Mouse (Mus musculus): ENCODE results near the gene Myh14.

Myh14 gene

DNA sequence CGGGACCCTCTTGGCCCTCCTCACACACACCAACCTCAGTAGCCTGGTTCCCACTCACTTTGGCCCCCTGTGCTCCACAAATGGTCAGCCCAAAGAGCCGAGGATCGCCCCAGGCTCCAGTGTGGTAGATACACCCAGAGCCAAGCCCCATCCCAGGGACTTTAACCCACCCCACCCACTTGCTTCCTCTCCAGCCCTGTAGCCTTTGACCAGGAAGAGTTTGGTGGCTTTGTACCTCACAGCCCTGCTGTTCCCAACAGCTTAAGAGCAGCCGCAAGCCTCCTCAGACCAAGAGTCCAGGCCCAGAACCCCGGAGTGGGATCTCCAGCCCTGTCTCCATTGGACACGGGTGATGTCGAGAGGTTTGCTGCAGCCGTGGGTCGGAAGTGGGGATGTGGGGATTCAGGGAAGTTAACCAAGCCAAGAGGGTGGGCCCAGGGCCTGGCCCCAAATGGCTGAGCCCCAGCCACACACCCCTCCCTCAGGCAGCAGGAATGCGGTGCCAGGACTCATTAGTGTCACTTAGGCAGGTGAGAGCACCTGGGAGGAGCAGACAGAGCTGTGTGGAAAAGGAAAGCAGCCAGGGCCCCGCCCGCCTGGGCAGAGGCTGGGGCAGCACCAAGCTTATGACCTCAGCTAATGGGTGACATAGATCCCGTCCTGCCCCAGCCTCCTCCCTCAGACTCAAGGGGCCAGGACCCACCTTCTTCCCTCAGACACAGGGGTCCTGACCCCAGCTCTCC, 2.5 kb downstream of the Myh14 start:
- no peak for DNase-seq

DNA sequence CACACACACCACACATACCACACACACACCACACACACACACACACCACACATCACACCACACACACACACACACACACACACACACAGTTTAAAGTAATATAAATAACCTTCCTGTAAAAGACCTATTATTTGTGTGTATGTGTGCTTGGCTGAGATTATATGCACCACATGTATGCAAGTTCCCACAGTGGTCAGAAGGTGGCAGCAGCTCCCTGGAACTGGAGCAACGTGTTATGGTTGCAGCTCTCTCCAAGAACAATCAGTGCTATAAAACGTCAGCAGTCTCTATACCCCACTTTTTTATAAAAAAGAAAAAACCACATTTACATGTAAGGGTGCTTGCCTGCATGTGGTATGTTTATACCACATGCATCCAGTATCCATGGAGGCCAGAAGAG, 4.2 kb downstream of the Myh14 start:
- no peak for DNase-seq

DNA sequence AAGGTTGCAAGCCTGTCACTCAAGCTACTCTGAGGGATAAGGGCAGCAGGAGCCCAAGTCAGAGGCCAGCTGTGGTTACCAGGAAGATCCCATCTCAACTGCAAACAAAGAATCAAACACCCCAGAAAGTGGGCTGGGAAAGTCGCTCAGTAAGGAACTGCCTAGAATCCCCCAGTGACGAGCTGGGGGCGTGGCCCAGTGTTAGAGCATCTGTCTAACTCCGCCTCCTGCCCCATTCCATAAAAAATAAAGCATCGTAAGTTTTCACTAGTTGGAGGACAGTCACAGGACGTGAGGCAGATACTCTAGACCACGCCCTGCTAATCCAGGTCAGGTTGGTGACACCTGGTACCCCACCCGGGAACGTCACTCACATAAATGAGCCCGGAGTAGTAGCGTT, 5.9 kb downstream of the Myh14 start:
- no peak for DNase-seq

DNA sequence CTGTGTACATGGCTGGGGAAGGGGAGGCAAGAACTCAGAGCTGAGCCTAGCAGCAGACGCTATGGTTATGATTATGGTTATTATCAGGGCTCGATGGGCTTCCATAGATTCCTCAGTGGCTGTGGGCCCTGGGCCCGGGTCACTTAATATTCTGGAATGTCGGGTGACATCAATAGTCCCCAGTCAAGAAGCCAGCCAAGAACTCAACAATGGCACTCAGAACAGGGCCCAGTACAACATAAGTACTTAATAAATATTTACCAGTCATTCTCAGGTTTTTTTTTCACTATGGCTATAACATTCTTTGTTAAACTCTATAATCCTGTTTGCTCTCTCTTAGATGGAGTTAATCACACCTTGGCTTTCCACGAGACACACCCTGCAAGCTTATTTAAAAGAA, 7.1 kb downstream of the Myh14 start:
- no peak for DNase-seq

DNA sequence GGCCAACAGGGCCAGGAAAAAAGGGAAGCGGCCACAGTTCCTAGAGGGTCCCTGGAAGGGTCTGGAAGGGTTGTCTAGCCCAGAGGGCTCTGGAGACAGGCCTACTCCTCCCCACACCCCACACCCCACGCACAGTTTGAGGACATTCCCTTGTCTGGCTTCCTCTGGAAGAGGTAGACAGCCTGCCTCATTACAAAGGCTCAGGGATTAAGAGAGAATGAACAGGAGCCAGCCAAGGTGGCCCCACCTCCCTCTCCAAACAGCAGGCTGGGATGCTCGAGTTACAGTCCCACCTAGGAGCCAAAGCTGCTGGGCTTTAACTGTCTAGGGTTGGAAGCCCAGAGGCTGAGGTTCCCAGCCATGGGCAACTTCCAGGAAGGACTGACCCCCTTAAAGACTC, 8.1 kb downstream of the Myh14 start:
- no peak for DNase-seq

DNA sequence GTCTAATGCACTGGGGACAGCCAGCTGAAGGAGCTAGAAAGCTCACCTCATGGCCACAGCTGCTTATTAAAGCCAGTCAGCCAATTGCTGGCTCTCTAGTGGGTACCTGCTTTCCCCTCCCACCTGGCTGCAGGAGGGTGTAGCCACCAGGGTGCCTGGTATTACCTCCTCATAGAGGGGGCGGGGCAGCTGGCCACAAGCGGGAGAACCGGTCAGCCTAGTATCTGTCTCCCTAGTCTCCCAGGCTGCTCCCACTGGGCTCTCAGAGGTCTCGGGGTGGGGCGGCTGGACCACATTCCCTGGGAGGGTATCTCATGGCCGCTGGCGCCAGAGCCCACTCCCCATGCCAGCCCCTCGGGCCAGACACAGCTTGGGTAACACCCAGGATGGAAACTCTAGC, 8.5 kb downstream of the Myh14 start:
- no peak for DNase-seq

DNA sequence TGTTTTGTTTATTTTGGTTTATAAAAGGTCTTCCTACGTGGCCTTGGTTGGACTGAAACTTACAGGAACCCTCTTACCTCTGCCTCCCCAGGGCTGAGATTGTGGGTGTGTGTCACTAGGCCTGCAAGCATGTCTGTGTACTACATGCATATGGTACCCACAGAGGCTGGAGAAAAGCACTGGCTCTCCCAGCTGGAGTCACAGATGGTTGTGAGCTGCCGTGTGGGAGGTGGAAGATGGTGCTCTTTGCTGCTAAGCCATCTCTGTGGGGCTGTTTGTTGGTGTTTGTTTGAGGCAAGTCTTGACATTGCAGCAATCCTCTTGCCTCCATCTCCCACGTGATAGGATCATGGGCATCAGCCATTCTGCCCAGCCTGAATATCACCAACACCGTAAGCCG, 9.4 kb downstream of the Myh14 start:
- no peak for DNase-seq

DNA sequence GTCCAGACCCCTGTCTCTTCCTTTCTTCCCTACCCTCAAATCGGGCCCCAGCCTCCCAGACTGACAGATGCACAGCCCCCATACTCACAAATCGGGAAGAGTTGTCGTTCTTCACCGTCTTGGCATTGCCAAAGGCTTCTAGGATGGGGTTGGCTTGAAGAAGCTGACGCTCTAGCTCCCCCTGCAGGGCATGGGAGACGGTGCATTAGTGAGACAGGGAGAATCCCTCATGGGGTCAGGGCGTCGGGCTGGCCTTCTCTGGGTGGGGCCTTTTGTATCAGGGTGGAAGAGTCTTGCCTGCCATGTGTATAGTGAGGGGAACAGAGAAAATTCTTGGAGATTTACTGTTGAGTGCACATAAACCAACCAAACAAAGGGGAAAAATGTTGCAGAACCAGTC, 15.1 kb downstream of the Myh14 start:
- peak; percentile 63 for DNase-seq

DNA sequence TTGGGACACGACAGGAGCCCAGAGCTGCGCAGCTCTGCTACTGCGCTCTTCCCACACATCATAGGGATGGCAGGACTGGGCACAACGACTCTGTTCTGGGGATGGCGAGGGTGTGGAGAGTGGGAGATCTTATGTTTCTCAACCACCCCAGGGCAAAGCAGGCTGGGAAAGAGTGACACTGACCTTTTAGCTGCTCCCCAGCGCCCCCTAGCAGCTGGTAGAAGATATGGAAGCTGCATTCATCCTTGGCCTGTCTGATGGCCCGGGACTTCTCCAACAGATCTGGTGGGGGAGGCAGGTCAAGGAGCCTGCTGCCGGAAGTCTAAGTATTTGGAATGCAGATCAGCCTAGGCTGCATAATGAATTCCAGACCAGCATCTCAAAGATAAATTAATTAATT, 16.9 kb downstream of the Myh14 start:
- DNase-seq, result no peak

DNA sequence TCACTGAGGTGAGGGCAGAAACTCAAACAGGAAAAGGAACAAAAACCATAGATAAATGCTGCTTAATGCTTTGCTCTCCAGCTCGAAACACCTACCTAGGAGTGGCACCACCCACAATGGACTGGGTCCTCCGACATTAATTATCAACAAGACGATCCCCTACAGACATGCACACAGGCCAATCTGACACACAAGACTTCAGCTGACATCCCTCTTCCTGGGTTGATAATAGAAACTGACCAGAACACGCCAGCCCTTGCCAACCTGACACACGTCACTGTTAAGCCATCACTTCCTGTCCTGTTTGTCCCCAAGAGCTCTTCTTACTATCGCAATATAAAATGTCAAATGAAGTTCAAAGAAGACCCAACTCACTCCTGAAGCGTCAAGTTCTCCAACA, 19.2 kb downstream of the Myh14 start:
- no peak for DNase-seq

DNA sequence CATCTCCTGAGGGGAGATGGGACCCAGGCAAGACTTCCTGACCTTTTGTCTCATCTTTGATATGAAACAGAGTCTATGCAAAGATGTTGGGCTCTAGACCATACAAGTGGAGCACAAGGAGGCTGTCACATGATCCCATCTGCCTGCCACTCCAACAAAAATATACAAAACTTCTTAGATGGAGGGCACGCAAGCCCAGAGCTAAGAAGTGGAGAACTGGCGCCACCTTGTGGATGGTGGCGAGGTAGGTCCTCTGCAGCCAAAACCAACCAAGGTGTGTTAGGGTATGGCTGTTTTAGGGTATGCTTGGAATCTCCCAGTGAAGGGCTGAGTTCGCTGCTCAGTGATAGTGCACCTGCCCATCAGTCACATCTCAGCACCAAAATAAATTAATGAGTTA, 20.7 kb downstream of the Myh14 start:
- peak; percentile 70 for DNase-seq

DNA sequence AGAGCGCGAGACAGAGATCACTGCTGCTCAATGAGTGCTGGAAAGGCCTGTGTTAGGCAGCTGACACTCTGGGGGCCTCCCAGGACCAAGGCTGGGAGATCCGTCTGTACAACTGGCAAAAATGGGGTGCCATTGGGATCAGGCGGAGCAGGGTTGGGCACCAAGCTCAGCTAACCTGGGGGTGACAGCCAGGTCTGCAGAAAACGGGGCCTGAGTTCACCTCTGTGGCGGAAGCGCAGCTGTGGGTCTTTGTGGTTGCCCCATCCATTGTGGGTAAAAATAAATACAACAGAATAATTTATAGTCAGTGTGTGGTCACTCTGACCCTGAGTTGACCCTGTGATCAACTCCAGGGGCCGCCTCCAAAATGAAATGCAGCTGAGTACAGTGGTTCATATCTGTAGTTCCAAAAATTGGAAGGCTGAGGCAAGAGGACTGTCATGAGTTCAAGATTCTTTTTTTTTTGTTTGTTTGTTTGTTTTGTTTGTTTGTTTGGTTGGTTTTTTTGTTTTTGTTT, 21.5 kb downstream of the Myh14 start:
- DNase-seq, result no peak

DNA sequence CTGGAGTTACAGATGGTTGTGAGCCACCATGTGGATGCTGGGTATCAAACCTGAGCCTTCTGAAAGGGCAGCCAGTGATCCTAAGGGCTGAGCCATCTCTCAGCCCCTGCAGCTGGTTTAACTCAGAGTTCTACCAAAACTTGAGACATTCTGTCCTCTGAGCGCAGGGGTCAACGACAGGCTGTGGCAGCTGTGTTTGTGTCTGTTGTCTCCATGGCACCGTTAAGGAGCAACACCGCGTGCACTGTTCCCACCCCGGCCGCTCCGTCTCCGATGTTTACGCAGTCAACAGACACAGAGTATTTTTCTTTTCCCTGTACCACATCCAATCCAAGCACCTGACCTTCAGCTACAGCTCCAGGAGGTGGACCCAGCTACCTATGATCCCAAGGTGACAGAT, 22.9 kb downstream of the Myh14 start:
- no peak for DNase-seq

DNA sequence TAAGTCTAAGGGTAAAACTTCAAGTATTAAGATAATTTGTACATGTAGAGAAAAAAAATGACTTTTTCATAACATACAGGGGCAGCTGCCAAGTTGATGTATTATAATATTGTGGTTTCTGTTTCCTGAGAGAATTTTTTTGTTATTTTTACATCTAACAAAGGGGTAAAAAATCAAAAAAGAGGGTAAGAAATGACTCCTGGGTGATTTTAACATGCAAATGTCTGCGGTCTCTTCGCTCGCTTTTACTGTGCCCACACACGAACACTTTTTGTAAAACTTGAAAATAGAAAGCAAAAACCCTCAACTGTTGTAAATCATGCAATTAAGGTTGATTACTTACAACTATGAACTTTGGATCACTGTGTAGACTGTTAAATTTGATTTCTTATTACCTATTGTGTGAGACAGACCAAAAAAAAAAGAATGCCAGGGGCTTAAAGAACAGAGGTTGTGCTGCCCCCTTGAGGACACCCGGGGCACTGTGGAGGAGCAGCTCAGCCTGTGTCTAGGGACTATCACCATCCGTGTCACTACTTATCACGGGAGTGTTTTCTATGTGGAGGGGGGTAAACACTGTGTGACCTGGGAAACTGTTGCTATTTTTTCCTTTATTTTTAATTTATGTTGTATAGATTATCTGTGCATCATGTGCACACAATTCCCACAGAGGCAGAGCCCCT, 23.5 kb downstream of the Myh14 start:
- peak; percentile 84 for DNase-seq

DNA sequence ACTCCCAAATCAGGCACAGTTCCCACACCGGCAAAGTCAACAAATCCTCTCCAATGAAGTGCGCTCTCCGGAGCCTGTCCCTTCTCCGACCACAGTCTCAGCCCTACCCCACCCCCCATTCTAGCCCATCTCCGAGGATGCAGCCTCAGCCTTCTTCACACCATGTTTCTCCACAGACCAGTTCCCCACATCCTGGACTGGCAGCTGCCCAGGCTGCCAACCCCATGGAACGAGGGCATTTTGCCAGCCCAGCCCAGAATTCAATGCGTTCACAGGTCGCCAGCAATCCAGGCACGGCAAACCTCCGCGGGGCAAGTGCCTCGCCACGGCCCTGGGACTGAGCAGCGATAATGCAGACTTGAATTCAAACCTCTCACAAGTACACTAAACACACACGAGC, 24.7 kb downstream of the Myh14 start:
- DNase-seq, result peak; percentile 80

DNA sequence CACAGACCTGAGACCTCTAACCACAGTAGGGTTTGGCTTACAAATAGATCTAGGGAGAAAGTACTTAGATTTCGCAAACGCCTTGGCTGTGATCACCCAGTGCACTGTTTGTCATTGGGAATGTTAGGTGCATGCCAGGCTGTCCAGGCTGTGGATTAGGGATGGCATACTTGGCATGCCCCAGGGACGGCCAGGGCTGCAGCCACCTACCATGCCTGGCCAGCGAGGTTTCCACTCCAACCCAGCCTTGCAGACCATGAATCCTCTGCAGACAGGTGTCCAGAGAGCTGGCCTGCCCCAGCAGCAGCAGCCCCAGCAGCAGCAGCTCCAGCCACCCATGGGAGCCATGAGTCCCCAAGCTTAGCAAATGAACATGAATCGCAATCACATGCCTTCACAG, 25.4 kb downstream of the Myh14 start:
- DNase-seq, result no peak

DNA sequence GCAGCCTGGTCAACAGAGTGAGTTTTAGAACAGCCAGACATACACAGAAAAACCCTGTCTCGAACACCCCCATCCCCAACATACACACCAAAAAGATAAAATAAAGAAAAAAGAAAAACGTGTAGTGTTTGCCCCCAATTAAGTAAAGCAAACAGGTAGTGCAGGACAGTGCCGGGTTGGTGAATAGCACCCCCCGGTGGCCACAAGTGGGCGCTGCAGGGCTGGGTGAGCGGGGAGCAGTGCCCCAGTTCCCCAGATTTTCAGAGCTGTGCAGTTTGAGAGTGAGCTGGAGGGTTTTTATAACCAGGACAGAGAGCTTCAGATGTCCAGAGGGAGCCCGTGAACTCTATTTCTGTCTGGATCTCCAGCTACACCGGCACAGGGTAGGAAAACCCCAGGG, 28.8 kb downstream of the Myh14 start:
- peak; percentile 83 for DNase-seq

DNA sequence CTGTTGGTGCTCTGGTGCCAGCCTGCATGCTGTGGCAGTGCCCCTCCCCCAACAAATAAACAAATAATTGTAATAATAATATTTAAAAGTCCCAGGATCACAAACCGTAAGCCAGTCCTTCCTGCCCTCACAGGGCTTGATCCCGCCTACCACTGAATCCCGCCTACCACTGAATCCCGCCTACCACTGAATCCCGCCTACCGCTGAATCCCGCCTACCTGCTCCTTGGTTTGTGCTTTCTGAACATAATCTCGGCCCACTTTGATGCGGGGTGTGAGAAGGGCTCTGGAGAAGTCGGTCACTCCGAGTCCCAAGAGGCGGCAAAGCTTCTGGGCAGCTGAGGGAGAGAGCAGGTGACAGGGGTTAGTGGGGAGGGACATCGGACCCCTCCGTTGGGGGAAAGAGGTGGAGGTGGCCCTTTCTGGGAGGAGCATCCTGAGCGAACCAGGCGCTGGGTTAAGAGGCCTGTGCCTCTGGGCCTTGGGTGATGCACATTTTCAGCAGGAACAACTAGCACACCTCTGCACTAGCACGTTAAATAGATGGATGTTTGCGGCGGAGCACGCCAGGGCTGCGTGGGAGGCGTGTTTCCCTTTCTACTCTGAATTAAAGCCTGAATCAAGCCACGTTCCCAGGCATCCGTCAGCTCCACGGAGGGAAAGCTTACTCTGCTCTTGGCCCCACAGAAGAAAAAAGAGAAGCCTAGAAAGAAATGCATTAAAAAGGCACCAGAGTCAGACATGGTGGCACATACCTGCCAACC, 29.6 kb downstream of the Myh14 start:
- no peak for DNase-seq

DNA sequence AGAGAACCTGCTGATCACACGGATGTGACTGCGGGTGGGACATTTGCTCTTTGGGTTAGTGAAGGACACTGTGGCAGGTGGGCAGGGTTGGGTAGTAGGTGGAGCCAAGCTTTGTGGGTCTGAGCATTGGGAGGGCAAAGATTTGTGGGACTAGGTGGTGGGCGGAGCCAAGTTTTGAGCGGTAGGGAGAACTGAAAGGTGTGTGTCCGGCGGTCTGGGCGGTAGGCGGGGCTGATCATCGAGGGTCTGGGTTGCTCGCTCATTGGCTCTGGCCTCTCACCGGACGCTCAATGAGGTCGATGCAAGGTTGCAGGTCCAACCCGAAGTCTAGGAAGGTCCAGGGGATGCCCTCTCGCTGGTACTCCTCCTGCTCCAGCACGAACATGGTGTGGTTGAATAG, 32.0 kb downstream of the Myh14 start:
- no peak for DNase-seq

DNA sequence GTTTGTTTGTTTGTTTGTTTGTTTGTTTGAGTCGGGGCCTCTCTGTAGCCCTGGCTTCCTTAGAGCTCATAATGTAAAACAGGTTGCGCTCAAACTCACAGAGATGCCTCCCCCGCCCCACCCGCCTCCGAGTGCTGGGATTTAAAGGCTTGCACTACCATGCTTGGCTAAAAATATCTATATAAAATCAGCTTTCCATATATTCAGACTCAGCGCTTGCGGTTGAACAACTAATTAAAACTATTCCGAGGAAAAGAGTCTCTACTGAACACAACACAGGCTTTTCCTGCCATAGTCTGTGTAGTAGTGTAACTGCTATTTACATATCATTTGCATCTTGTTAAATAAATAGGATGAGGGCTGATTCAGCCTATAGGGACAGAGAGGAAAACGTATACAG, 34.0 kb downstream of the Myh14 start:
- DNase-seq, result no peak

DNA sequence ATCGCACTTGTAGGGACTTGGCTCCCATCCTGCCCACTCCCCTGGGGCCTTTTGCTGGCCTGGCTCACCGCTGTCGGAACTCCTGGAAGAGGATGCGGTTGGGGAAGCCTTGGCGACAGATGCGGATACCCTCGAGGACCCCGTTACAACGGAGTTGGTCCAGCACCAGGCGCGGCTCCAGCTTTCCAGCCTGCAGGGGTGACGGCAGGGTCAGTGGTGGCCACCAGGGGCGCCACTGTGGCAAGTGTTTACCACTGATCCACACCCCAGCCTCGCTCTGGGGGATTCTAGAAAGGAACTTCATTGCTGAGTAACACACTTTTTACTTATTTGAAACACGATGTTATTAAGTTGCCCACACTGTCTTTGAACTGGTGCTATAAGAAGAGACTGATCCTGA, 37.2 kb downstream of the Myh14 start:
- DNase-seq, result no peak

DNA sequence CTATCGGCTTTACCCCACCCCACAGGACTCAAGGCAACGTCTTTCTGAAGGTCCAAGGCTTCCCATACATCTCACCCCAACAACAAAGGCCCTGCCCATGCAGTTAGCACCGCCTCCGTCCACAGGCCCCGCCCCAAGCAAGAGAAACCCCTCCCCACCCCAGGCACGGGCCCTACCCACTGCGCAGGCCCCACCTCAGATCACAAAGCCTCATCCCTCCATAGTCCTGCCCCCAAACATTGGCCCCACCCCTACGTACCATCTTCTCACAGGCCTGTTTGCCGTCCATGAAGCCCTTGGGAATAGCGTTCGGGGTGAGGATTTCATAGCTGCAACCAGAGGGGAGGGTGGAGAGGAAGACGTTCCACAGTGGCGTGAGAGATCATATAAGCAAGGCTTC, 38.0 kb downstream of the Myh14 start:
- DNase-seq, result no peak

DNA sequence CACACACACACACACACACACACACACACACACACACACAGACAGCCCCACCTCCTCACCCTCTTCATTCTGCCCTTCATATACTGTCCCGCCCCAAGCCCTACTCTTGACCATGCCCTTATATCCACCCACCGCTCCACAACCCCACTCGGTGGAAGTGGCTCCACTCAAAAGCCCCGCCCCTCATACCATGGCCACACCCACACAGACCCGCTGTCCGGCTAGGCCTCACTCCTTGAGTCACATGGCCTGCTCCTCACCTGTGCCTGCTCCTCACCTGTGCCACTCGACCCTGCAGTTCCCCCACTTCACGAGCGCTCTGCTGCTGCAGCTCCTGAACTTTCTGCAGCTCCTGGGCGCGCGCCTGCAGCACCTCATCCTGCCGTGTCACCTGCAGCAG, 40.2 kb downstream of the Myh14 start:
- no peak for DNase-seq

Data from cerebellum, adult 11 months (tissue).